ENCODE assay signal across 10 mouse cellular contexts in genomic region chr2:14165618-14166344, GRCm38 (mm10). TPM values are rescaled to one million over a fixed set of nuclear protein-coding genes. Genes with fewer than 3 reads are reported as not detected.
A peak's percentile ranks its signal among the peaks of the same experiment; 100 is the strongest.
DNase-seq lines count a peak whose midpoint lies in the region; ATAC-seq and TF ChIP-seq lines count a peak whose summit lies in the region.
"Had no signal": no experiment of that assay in that cellular context is flagged by ENCODE, and none has a peak within 500 bp of the region (broad histone marks: within the 10 kb centered on the region; RNA-seq: fewer than 3 reads in every experiment).

No protein-coding gene starts in this region.

- 83% methylated on average over 3 of the region's 3 CpGs for WGBS in forebrain, embryonic 15.5 days
- 84% methylated on average over 3 of the region's 3 CpGs for WGBS in forebrain, embryonic 10.5 days
- WGBS in midbrain, embryonic 11.5 days: 82% methylated on average over 3 of the region's 3 CpGs
- WGBS in midbrain, postnatal 0 days: 84% methylated on average over 3 of the region's 3 CpGs
- 49% methylated on average over 3 of the region's 3 CpGs for WGBS in intestine, embryonic 15.5 days
- WGBS in stomach, embryonic 16.5 days: 56% methylated on average over 3 of the region's 3 CpGs

- no peaks in the 10 kb centered on the region for H3K4me1 ChIP-seq in forebrain, embryonic 15.5 days
- no peaks in the 10 kb centered on the region for H3K4me1 ChIP-seq in forebrain, embryonic 10.5 days
- no peaks in the 10 kb centered on the region for H3K4me1 ChIP-seq in midbrain, embryonic 11.5 days (ENCODE audit: control insufficient read depth, insufficient read depth, low read length)
- no peaks in the 10 kb centered on the region for H3K4me1 ChIP-seq in midbrain, postnatal 0 days (ENCODE audit: insufficient read depth, low read length)
- no peaks in the 10 kb centered on the region for H3K4me1 ChIP-seq in intestine, embryonic 15.5 days (replicated peaks)
- 0 out of 2 replicates have a peak, but pooled peaks cover 4% of the 10 kb centered on the region for H3K4me1 ChIP-seq in stomach, embryonic 16.5 days (ENCODE audit: control insufficient read depth, insufficient read depth, low read length)

- no peaks in the 10 kb centered on the region for H3K27me3 ChIP-seq in forebrain, embryonic 15.5 days
- H3K27me3 ChIP-seq in forebrain, embryonic 10.5 days (ENCODE audit: poor library complexity, severe bottlenecking): no peaks in the 10 kb centered on the region
- no peaks in the 10 kb centered on the region for H3K27me3 ChIP-seq in midbrain, embryonic 11.5 days (ENCODE audit: control insufficient read depth, insufficient read depth, low read length)
- no peaks in the 10 kb centered on the region for H3K27me3 ChIP-seq in midbrain, postnatal 0 days (ENCODE audit: insufficient read depth, low read length)
- H3K27me3 ChIP-seq in intestine, embryonic 15.5 days (replicated peaks): no peaks in the 10 kb centered on the region
- H3K27me3 ChIP-seq in stomach, embryonic 16.5 days (ENCODE audit: control insufficient read depth, insufficient read depth, low read length): no peaks in the 10 kb centered on the region

- no peak overlapping the region for H3K9ac ChIP-seq in forebrain, embryonic 15.5 days (replicated peaks)
- no peak overlapping the region for H3K9ac ChIP-seq in midbrain, embryonic 11.5 days (ENCODE audit: low read length)
- no peak overlapping the region for H3K9ac ChIP-seq in midbrain, postnatal 0 days (replicated peaks; ENCODE audit: low read length, poor library complexity, severe bottlenecking)
- no peak overlapping the region for H3K9ac ChIP-seq in intestine, embryonic 15.5 days
- H3K9ac ChIP-seq in stomach, embryonic 16.5 days (ENCODE audit: low read length): no peak overlapping the region

- ATAC-seq in forebrain, embryonic 15.5 days (replicated peaks): 0 out of 2 replicates have a peak, but pooled peaks have one; percentile 29
- ATAC-seq in midbrain, embryonic 11.5 days (ENCODE audit: low FRiP score): peak; percentile 30; the same call in 1 of the 2 replicates
- no peak for ATAC-seq in midbrain, postnatal 0 days (ENCODE audit: low FRiP score)
- peak; percentile 72 for ATAC-seq in intestine, embryonic 15.5 days
- ATAC-seq in stomach, embryonic 16.5 days (ENCODE audit: insufficient read depth, low FRiP score): peak; percentile 73

- H3K4me2 ChIP-seq in forebrain, embryonic 15.5 days (replicated peaks): no peak overlapping the region
- H3K4me2 ChIP-seq in midbrain, embryonic 11.5 days: no peak overlapping the region
- no peak overlapping the region for H3K4me2 ChIP-seq in midbrain, postnatal 0 days (ENCODE audit: low read depth, low read length, poor library complexity, severe bottlenecking)
- no peak overlapping the region for H3K4me2 ChIP-seq in intestine, embryonic 15.5 days (replicated peaks)
- H3K4me2 ChIP-seq in stomach, embryonic 16.5 days (ENCODE audit: low read depth, low read length): no peak overlapping the region

- no peaks in the 10 kb centered on the region for H3K9me3 ChIP-seq in forebrain, embryonic 15.5 days
- no peaks in the 10 kb centered on the region for H3K9me3 ChIP-seq in forebrain, embryonic 10.5 days
- H3K9me3 ChIP-seq in midbrain, embryonic 11.5 days (ENCODE audit: control insufficient read depth, low read length): no peaks in the 10 kb centered on the region
- H3K9me3 ChIP-seq in midbrain, postnatal 0 days (ENCODE audit: low read length): no peaks in the 10 kb centered on the region
- no peaks in the 10 kb centered on the region for H3K9me3 ChIP-seq in intestine, embryonic 15.5 days
- H3K9me3 ChIP-seq in stomach, embryonic 16.5 days (replicated peaks; ENCODE audit: control insufficient read depth, low read length): no peaks in the 10 kb centered on the region

- no peaks in the 10 kb centered on the region for H3K36me3 ChIP-seq in forebrain, embryonic 15.5 days
- H3K36me3 ChIP-seq in forebrain, embryonic 10.5 days (replicated peaks): no peaks in the 10 kb centered on the region
- no peaks in the 10 kb centered on the region for H3K36me3 ChIP-seq in midbrain, embryonic 11.5 days (ENCODE audit: control insufficient read depth, insufficient read depth, low read length)
- no peaks in the 10 kb centered on the region for H3K36me3 ChIP-seq in midbrain, postnatal 0 days (ENCODE audit: insufficient read depth, low read length)
- H3K36me3 ChIP-seq in intestine, embryonic 15.5 days: no peaks in the 10 kb centered on the region
- H3K36me3 ChIP-seq in stomach, embryonic 16.5 days (ENCODE audit: control insufficient read depth, insufficient read depth, low read length): no peaks in the 10 kb centered on the region

- H3K4me3 ChIP-seq in forebrain, embryonic 15.5 days: no peak overlapping the region
- no peak overlapping the region for H3K4me3 ChIP-seq in forebrain, embryonic 10.5 days
- H3K4me3 ChIP-seq in midbrain, embryonic 11.5 days (ENCODE audit: low read depth, low read length): no peak overlapping the region
- no peak overlapping the region for H3K4me3 ChIP-seq in midbrain, postnatal 0 days (ENCODE audit: low read depth, low read length)
- no peak overlapping the region for H3K4me3 ChIP-seq in intestine, embryonic 15.5 days (replicated peaks)
- no peak overlapping the region for H3K4me3 ChIP-seq in stomach, embryonic 16.5 days (replicated peaks; ENCODE audit: low read length)

- TF ChIP-seq CTCF in midbrain, postnatal 0 days (IDR thresholded peaks at IDR 0.05): no peak

- no peak for DNase-seq in forebrain, embryonic 10.5 days (ENCODE audit: extremely low spot score, low spot score)
- DNase-seq in midbrain, embryonic 11.5 days (ENCODE audit: low spot score, missing footprints): peak; percentile 57
- DNase-seq in midbrain, postnatal 0 days (ENCODE audit: low spot score): no peak
- DNase-seq in retina, postnatal 1 day: no peak
- DNase-seq in ovary, postnatal 10 days (ENCODE audit: low spot score): no peak
- DNase-seq: adrenal gland, adult 8-10 months; right cerebral cortex, adult 18-20 months had no signal

- no peak overlapping the region for H3K27ac ChIP-seq in forebrain, embryonic 15.5 days (replicated peaks)
- no peak overlapping the region for H3K27ac ChIP-seq in forebrain, embryonic 10.5 days
- no peak overlapping the region for H3K27ac ChIP-seq in midbrain, embryonic 11.5 days (ENCODE audit: low read depth, low read length)
- no peak overlapping the region for H3K27ac ChIP-seq in midbrain, postnatal 0 days (ENCODE audit: low read depth, low read length)
- no peak overlapping the region for H3K27ac ChIP-seq in intestine, embryonic 15.5 days
- H3K27ac ChIP-seq in stomach, embryonic 16.5 days (ENCODE audit: low read length): no peak overlapping the region; the same call in 1 of the 2 replicates

RNA-seq across cellular contexts. Expression of gene Tmem236, which starts 8.5 kb away (rescaled TPM):
- 0.11 TPM in 2 replicates for polyA plus RNA-seq in forebrain, embryonic 15.5 days (2015; fragmentation: Nextera tagmentation; extraction: Ambion mirVana)
- polyA plus RNA-seq in forebrain, embryonic 10.5 days (2016; fragmentation: Nextera tagmentation; extraction: Ambion mirVana): 0.04 TPM in 1 of 2 replicates, not detected in the other
- 0.08 TPM in 1 of 2 replicates, not detected in the other for polyA plus RNA-seq in midbrain, embryonic 11.5 days (2014; fragmentation: Nextera tagmentation; extraction: Ambion mirVana)
- total RNA-seq in midbrain, postnatal 0 days (2014; rRNA removed): 0.05 and 0.42 TPM in 2 replicates
- 0.21 and 0.22 TPM in 2 replicates for polyA plus RNA-seq in midbrain, postnatal 0 days (2015; fragmentation: Nextera tagmentation; extraction: Ambion mirVana)
- polyA plus RNA-seq in intestine, embryonic 15.5 days (2015; fragmentation: Nextera tagmentation; extraction: Ambion mirVana): 15.4 and 18.5 TPM in 2 replicates
- polyA plus RNA-seq in stomach, embryonic 16.5 days (2015; fragmentation: Nextera tagmentation; extraction: Ambion mirVana): 2.6 and 2.9 TPM in 2 replicates
